Mouse (Mus musculus) bone marrow, adult 2 months (tissue): ENCODE data around the gene Olfr448.

ENCODE experiments used
- CTCF ChIP-seq: fragments of 200-500 bp; IDR thresholded peaks from 2 replicates; pipeline ENCODE4 v1.5.1; 2011; ENCODE audit warnings: low read length, control low read depth; ENCODE audit not compliant: control insufficient read depth, insufficient read depth
- POLR2A ChIP-seq: fragments of 200-500 bp; IDR thresholded peaks from 2 replicates; pipeline ENCODE4 v1.6.1; 2011; ENCODE audit warnings: low read depth, mild to moderate bottlenecking, control low read depth, low read length, borderline replicate concordance; ENCODE audit not compliant: control insufficient read depth

- no peak for TF ChIP-seq POLR2A
- TF ChIP-seq CTCF = no peak
These were observed 30.8 kb downstream of the Olfr448 start, which contains the start of gene Olfr446 for GRCm38 (mm10) chr6:42921077-42921476.
